Mouse (Mus musculus) lung, embryonic 15.5 days (tissue): ENCODE data around the gene 1700016K19Rik. TPM values are rescaled to one million over a fixed set of nuclear protein-coding genes. Genes with fewer than 3 reads are reported as not detected.

Experiments
- ATAC-seq: fragments of 200-750 bp; cut with Nextera tagmentation; 2 replicates; pipeline ENCODE4 v1.8.0; 2017; ENCODE audit warnings: moderate number of reproducible peaks, borderline replicate concordance; ENCODE audit not compliant: low FRiP score, low TSS enrichment; ENCODE audit errors: extremely low read depth
- H3K27ac ChIP-seq: fragments of 300-500 bp; sonication (generic); 2 replicates; pipeline ENCODE4 v1.5.1; 2015; ENCODE audit warnings: moderate library complexity, mild to moderate bottlenecking, inconsistent platforms
- H3K27me3 ChIP-seq: fragments of 300-500 bp; sonication (generic); 2 replicates; pipeline ENCODE4 v1.6.1; 2015; ENCODE audit warnings: inconsistent platforms
- H3K36me3 ChIP-seq: fragments of 300-500 bp; sonication (generic); 2 replicates; pipeline ENCODE4 v1.6.1; 2015; ENCODE audit warnings: inconsistent platforms
- H3K4me1 ChIP-seq: fragments of 300-500 bp; sonication (generic); 2 replicates; pipeline ENCODE4 v1.6.1; 2015; ENCODE audit warnings: inconsistent platforms
- H3K4me2 ChIP-seq: fragments of 300-500 bp; sonication (generic); 2 replicates; pipeline ENCODE4 v1.6.1; 2015; ENCODE audit warnings: inconsistent platforms, mild to moderate bottlenecking, moderate library complexity
- H3K4me3 ChIP-seq: fragments of 300-500 bp; sonication (generic); 2 replicates; pipeline ENCODE4 v1.5.1; 2015; ENCODE audit warnings: mild to moderate bottlenecking, inconsistent platforms
- H3K9ac ChIP-seq: fragments of 300-500 bp; sonication (generic); 2 replicates; pipeline ENCODE4 v1.6.1; 2015; ENCODE audit warnings: inconsistent platforms
- H3K9me3 ChIP-seq: fragments of 300-500 bp; sonication (generic); 2 replicates; pipeline ENCODE4 v1.6.1; 2016; ENCODE audit warnings: inconsistent platforms
- WGBS: fragments of 180-500 bp; shearing (Covaris S2); methylation state at CpG from one replicate; pipeline ENCODE4 v1.1.7; 2015; 5-methylcytosine and 5-hydroxymethylcytosine counted together
- polyA plus RNA-seq: library from polyadenylated mRNA; unstranded; fragments of >200 nt; fragmentation: Nextera tagmentation; extraction: Ambion mirVana; gene quantifications from 2 replicates; pipeline ENCODE4 v1.2.1, GENCODE M21; 2015

Gene 1700016K19Rik
- polyA plus RNA-seq, 1 experiment from 2014 or later: 5.9 TPM

DNA sequence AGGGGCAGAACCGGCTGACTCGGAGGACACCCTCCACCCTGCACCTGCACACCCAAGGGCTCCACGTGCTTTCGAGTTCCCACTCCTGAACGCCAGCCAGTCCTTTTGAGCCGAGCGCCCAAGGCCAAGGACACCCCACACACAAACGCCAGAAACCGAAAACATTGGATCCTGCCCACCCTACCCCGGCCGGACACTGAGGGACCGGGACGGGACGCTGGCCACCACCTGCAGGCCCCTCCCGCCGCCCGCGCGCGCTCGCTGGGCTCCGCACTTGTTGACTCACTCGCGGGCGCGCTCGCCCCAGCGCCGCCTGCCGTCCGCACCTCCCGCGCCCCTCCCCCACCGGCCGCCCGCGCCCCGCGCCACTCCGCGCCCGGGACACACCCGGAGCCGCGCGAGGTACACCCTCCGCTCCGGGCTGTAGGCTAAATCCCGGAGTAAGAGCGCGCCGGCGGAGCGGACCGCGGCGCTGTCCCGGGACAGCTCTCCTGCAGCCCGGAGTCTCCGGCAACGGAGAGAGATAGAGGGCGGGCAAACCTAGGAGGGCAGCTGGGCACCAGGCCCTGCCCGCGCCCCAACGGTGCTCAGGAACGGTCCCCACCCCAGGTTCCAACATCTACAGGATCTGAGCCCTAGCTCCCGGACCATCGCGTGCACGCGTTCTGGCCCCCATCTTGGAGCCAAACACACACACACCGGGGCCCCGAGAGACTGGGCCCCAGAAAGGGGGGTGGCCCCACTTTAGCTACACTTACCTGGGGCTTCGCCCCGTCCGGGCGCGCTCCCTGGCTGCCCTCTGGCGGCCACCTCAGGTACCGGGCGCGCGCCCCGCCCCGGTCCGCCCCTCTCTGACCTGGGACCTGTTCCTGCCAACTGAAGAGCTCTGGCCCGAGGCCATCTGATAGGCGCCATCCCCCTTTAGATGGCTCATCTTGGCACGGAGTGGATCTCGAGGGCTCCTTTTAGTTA, 33.0 kb upstream of the 1700016K19Rik start:
- Histone ChIP-seq H3K4me1 (peaks cover 23% of the 10 kb centered on the region), H3K36me3 (no peaks in the 10 kb centered on the region), H3K27ac (peak overlapping the region; percentile 89), H3K4me3 (peak overlapping the region; percentile 66), H3K9ac (peak overlapping the region; percentile 65), H3K27me3 (peaks cover 22% of the 10 kb centered on the region), H3K9me3 (no peaks in the 10 kb centered on the region), H3K4me2 (peak overlapping the region; percentile 92)
- WGBS: under 1% methylated on average over 83 of the region's 90 CpGs
- peak; percentile 77 for ATAC-seq

DNA sequence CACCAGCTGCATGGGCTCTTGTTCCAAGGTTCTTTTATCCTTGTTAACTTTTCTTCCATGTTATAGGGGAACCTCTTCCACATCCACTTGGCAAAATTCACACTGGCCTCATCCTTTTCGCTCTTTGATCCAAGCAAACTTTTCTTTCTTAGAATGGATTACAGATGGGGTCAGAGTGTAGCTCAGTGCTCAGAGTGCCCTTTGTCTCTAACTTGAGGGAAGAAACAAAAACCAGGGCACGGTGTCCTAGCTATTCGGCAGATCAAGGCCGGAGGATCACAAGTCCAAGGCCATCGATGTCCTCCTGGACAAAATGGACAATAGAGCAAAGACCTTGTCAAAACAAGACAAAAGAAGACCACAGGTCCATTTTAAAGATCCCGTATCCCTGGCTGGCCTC, 31.0 kb upstream of the 1700016K19Rik start:
- WGBS: 89% methylated on average over 6 of the region's 6 CpGs

DNA sequence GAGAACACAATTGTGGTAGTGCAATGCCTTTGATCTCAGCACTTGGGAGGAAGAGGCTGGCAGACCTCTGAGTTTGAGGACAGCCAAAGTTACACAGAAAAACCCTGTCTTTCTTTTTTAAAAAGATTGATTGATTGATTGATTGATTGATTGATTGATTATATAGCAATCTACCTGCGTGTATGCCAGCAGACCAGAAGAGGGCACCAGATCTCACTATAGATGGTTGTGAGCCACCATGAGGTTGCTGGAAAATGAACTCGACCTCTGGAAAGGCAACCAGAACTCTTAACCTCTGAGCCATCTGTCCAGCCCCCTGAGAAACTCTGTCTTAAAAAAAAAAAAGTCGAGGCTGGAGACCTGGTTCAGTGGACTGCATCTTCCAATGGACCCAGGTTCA, 29.1 kb upstream of the 1700016K19Rik start:
- 12% methylated on average over 3 of the region's 3 CpGs for WGBS

More for the DNA sequence above, 31.0 kb upstream of the 1700016K19Rik start:
- Histone ChIP-seq H3K4me1 (peaks cover 26% of the 10 kb centered on the region), H3K4me2 (no peak overlapping the region), H3K9me3 (no peaks in the 10 kb centered on the region), H3K27ac (no peak overlapping the region), H3K4me3 (no peak overlapping the region), H3K36me3 (no peaks in the 10 kb centered on the region), H3K27me3 (peaks cover 22% of the 10 kb centered on the region), H3K9ac (no peak overlapping the region)
- no peak for ATAC-seq

DNA sequence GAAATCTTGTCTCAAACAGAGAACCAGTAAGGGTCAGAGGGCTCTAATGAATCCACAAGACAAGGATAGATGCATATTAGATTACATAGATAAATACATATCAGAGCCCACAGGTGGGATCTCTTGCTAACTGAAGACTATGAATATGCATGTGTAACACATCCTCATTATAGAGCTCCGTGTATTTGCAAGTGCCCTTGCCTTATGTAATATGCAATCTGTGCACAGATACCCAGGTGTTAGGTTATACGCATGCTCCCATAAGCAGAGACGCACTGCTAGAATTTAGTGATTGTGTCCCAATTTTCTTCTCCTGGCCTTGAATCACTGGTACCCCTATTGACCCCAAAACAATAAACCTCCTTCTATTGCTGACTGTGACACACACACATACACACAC, 27.5 kb upstream of the 1700016K19Rik start:
- Histone ChIP-seq H3K27me3 (peaks cover 10% of the 10 kb centered on the region; the same call in 1 of the 2 replicates), H3K4me2 (no peak overlapping the region), H3K9me3 (no peaks in the 10 kb centered on the region), H3K9ac (no peak overlapping the region), H3K4me3 (no peak overlapping the region), H3K4me1 (peaks cover 6% of the 10 kb centered on the region), H3K36me3 (no peaks in the 10 kb centered on the region), H3K27ac (no peak overlapping the region)
- 78% methylated on average over 3 of the region's 3 CpGs for whole genome bisulfite sequencing
- ATAC-seq: no peak

More for the DNA sequence above, 29.1 kb upstream of the 1700016K19Rik start:
- peaks cover 22% of the 10 kb centered on the region for H3K27me3 ChIP-seq
- no peak overlapping the region for H3K4me2 ChIP-seq
- H3K4me3 ChIP-seq: no peak overlapping the region
- H3K9me3 ChIP-seq: no peaks in the 10 kb centered on the region
- H3K36me3 ChIP-seq: no peaks in the 10 kb centered on the region
- peaks cover 17% of the 10 kb centered on the region for H3K4me1 ChIP-seq
- no peak for ATAC-seq
- no peak overlapping the region for H3K27ac ChIP-seq
- H3K9ac ChIP-seq: no peak overlapping the region

DNA sequence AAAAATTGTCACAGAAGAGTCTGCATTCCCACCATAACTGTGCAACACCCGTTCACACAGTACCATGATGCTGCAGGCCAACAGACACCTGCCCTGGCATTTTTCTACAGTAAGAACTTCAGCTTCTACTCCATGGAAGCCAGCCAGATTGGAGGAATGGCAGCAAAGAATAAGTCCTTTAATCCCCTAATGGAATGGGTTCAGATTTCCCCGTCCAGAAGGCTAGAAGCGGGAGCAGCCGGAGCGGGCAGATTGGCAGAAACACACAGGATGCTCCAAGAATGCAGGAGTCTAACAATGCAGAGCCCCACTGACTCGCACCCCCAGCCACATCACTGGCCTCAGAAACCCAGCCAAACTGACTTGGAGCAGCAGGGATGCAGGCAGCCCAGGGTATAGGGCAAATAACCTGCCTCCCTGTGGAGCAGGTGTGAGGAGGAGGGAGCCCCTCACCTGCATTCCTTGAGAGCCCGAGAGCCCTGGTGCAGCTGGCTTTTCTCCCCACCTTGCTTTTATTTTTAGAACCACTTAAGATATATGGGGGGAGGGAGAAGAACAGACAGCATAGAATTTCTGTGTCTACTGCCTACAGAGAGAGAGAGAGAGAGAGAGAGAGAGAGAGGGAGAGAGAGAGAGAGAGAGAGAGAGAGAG, 26.7 kb upstream of the 1700016K19Rik start:
- H3K36me3 ChIP-seq: no peaks in the 10 kb centered on the region
- peak overlapping the region; percentile 71; the same call in 1 of the 2 replicates for H3K27ac ChIP-seq
- H3K4me1 ChIP-seq: 0 out of 2 replicates have a peak, but pooled peaks cover 4% of the 10 kb centered on the region
- H3K27me3 ChIP-seq: peaks cover 2% of the 10 kb centered on the region; the same call in 1 of the 2 replicates
- H3K4me2 ChIP-seq: peak overlapping the region; percentile 11; the same call in 1 of the 2 replicates
- WGBS: 10% methylated on average over 7 of the region's 7 CpGs
- no peak overlapping the region for H3K4me3 ChIP-seq
- H3K9me3 ChIP-seq: no peaks in the 10 kb centered on the region
- ATAC-seq: peak; percentile 72; the same call in 1 of the 2 replicates
- no peak overlapping the region for H3K9ac ChIP-seq

DNA sequence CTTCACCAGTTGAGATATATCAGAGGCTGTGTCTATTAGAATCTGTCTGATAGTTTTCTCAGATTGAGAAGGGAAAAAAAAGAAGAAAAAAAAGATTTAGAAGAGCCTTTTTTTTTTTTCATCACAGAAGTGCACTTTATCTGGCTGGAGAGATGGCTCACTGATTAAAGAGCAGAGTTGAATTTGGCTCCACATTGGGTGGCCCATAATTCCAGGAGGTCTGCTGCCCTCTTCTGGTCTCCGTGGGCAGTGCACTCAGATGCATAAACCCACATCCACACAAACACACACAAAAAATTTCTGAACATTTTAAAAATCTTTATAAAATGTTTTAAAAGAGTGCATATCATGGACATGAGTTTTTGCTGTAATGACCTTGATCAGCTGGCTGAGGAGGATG, 25.7 kb upstream of the 1700016K19Rik start:
- Histone ChIP-seq H3K4me2 (no peak overlapping the region), H3K36me3 (no peaks in the 10 kb centered on the region), H3K4me3 (no peak overlapping the region), H3K27me3 (no peaks in the 10 kb centered on the region), H3K27ac (0 out of 2 replicates have a peak overlapping the region, but pooled peaks have one; percentile 46), H3K4me1 (0 out of 2 replicates have a peak, but pooled peaks cover 4% of the 10 kb centered on the region), H3K9me3 (no peaks in the 10 kb centered on the region), H3K9ac (no peak overlapping the region)
- WGBS: 95% methylated on average over 1 of the region's 1 CpGs
- no peak for ATAC-seq

DNA sequence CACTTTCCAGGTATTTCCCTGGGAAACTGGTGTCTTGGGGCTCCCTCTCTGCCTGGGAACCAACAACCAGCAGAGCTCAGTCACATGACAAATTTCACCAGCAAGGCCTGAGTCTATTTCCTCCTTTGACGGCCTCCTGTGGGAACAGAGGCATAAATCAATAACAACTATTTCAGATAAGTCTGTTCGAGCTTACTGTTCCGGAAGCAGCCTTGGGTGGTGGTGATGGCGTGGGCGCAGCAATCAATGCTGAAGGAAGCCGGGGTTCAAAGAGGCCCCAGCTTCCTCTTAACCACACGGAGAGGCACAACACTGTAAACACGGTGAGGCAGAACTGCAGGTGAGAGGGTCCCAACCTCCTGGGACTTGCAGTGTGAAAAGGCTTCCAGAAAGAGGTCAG, 23.0 kb upstream of the 1700016K19Rik start:
- Histone ChIP-seq H3K27me3 (no peaks in the 10 kb centered on the region), H3K4me1 (0 out of 2 replicates have a peak, but pooled peaks cover 4% of the 10 kb centered on the region), H3K36me3 (no peaks in the 10 kb centered on the region), H3K27ac (no peak overlapping the region), H3K9me3 (no peaks in the 10 kb centered on the region), H3K9ac (no peak overlapping the region), H3K4me2 (no peak overlapping the region), H3K4me3 (no peak overlapping the region)
- WGBS: 35% methylated on average over 8 of the region's 8 CpGs
- ATAC-seq: no peak

DNA sequence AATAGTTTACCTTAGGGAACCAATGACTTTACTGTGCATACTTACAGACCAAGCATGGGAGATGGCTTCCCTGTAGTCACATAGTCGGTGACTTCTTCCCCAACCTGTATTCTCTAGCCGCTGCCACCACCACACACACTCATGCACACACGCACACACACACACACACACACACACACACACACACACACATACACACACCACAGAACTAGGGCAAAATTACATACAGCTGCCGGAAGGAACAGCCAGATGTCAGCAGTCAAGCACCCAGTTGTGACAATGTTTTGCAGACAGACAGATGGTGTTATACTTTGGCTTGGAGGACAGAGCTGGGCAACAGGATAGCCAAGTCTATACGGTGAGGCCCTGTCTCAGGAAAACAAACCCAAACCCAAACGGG, 21.7 kb upstream of the 1700016K19Rik start:
- Histone ChIP-seq H3K27me3 (no peaks in the 10 kb centered on the region), H3K4me3 (no peak overlapping the region), H3K4me2 (no peak overlapping the region), H3K36me3 (no peaks in the 10 kb centered on the region), H3K9ac (no peak overlapping the region), H3K27ac (no peak overlapping the region), H3K4me1 (0 out of 2 replicates have a peak, but pooled peaks cover 1% of the 10 kb centered on the region), H3K9me3 (no peaks in the 10 kb centered on the region)
- WGBS: 67% methylated on average over 6 of the region's 6 CpGs
- no peak for ATAC-seq

DNA sequence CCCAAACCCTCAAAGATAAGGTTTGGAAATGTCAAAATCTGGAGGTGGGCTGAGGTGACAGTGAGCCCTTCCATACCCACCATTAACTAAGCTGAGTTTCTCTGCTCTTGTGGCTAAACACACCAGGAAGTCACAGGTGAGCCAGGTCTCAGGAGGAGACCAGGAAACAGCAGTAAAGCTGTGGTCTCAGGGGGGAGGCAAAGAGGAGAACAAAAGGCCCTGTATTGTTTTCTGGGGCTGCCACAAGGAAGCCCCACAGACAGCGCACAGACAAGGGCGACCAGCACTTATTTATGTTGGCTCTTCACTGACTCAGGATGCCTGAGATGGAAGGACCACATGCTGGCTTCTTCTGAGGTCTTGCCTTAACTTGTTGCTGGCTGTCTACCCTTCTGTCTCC, 19.3 kb upstream of the 1700016K19Rik start:
- Histone ChIP-seq H3K27ac (no peak overlapping the region), H3K9ac (no peak overlapping the region), H3K4me2 (no peak overlapping the region), H3K9me3 (no peaks in the 10 kb centered on the region), H3K4me1 (no peaks in the 10 kb centered on the region), H3K27me3 (no peaks in the 10 kb centered on the region), H3K4me3 (no peak overlapping the region), H3K36me3 (no peaks in the 10 kb centered on the region)
- no peak for ATAC-seq
- 39% methylated on average over 2 of the region's 2 CpGs for WGBS

DNA sequence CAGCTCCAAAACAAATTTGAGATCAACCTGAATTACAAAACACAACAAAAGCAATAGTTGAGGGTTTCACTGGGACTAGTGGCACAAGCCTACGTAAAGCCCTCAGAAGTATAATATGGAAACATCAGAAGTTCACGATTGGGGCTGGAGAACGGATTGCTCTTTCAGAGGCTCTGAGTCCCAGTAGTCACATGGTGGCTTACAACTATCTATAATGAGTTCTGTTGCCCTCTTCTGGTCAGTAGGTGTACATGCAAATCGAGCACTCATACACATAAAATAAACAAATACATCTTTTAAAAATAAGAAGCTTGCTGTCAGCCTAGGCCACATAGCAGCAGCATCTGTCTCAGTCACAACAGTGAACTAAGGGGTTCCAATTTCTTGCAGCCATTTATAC, 16.5 kb upstream of the 1700016K19Rik start:
- 67% methylated on average over 4 of the region's 4 CpGs for WGBS
- H3K4me1 ChIP-seq: no peaks in the 10 kb centered on the region

DNA sequence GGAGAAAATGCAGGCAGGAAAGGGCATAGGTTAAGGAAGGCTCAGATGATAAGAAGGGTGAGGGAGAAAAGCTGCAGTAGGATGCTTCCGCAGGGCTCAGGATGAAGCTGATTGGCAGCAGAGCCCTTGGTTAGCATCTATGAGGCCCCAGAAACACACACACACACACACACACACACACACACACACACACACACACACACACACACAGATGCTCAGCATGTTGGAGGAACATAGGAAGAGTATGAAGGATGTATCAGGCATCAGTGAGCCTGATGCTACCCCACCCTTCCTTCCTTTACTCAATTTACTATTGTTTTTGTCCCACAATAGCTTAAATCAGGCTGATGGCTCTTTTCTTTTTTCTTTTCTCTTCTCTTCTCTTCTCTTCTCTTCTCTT, 15.1 kb upstream of the 1700016K19Rik start:
- H3K4me2 ChIP-seq: no peak overlapping the region
- no peaks in the 10 kb centered on the region for H3K36me3 ChIP-seq
- H3K9me3 ChIP-seq: no peaks in the 10 kb centered on the region
- no peaks in the 10 kb centered on the region for H3K27me3 ChIP-seq
- no peak for ATAC-seq
- no peak overlapping the region for H3K4me3 ChIP-seq
- WGBS: 19% methylated on average over 1 of the region's 1 CpGs
- no peak overlapping the region for H3K9ac ChIP-seq
- H3K4me1 ChIP-seq: no peaks in the 10 kb centered on the region
- H3K27ac ChIP-seq: no peak overlapping the region

More for the DNA sequence above, 16.5 kb upstream of the 1700016K19Rik start:
- no peaks in the 10 kb centered on the region for H3K27me3 ChIP-seq
- H3K9ac ChIP-seq: no peak overlapping the region
- H3K4me3 ChIP-seq: no peak overlapping the region
- H3K4me2 ChIP-seq: no peak overlapping the region
- no peaks in the 10 kb centered on the region for H3K9me3 ChIP-seq
- no peaks in the 10 kb centered on the region for H3K36me3 ChIP-seq
- no peak overlapping the region for H3K27ac ChIP-seq
- no peak for ATAC-seq

DNA sequence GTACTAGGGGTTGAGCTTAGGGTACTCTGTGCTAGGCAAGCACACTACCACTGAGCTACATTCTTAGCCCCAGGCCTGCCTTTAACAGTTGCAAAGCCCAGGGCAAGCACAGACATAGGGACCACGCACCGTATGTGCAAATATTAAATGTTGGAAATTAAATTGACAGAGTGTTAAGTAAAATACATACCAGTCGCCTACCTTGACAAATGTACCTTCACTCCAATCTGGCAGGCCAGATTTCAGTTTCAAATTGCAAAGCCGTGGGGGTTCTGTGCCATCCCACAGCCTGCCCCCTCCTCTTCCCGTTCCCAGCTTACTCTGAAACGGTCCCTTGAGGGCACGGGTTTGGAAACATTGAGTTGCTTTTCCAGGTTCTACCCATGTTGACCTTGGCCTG, 13.8 kb upstream of the 1700016K19Rik start:
- H3K4me3 ChIP-seq: no peak overlapping the region
- no peak overlapping the region for H3K27ac ChIP-seq
- no peak overlapping the region for H3K9ac ChIP-seq
- no peak for ATAC-seq
- H3K9me3 ChIP-seq: no peaks in the 10 kb centered on the region
- no peak overlapping the region for H3K4me2 ChIP-seq
- H3K27me3 ChIP-seq: no peaks in the 10 kb centered on the region
- no peaks in the 10 kb centered on the region for H3K36me3 ChIP-seq
- no peaks in the 10 kb centered on the region for H3K4me1 ChIP-seq
- 66% methylated on average over 7 of the region's 7 CpGs for WGBS
